Mouse (Mus musculus): ENCODE measurements around the gene Kif1bp. TPM values are rescaled to one million over a fixed set of nuclear protein-coding genes. Genes with fewer than 3 reads are reported as not detected.
A peak's percentile ranks its signal among the peaks of the same experiment; 100 is the strongest.

The Kif1bp gene
- polyA plus RNA-seq, 1 experiment from 2014 or later = 52.1 TPM

GRCm38 (mm10) chr10:62550787-62551300, 27.4 kb downstream of the Kif1bp start:
- Histone ChIP-seq H3K9ac (no peak overlapping the region), H3K4me1 (no peaks in the 10 kb centered on the region), H3K27ac (no peak overlapping the region), H3K4me2 (no peak overlapping the region), H3K9me3 (replicated peaks) (no peaks in the 10 kb centered on the region), H3K36me3 (ENCODE audit: poor library complexity, severe bottlenecking) (peaks cover 6% of the 10 kb centered on the region; the same call in 1 of the 2 replicates), H3K27me3 (no peaks in the 10 kb centered on the region), H3K4me3 (no peak overlapping the region)
- no peak for ATAC-seq
- WGBS = 92% methylated on average over 7 of the region's 7 CpGs

GRCm38 (mm10) chr10:62549523-62550166, 28.6 kb downstream of the Kif1bp start:
- Histone ChIP-seq H3K9me3 (replicated peaks) (no peaks in the 10 kb centered on the region), H3K4me3 (no peak overlapping the region), H3K27ac (no peak overlapping the region), H3K36me3 (ENCODE audit: poor library complexity, severe bottlenecking) (0 out of 2 replicates have a peak, but pooled peaks cover 4% of the 10 kb centered on the region), H3K4me2 (no peak overlapping the region), H3K27me3 (no peaks in the 10 kb centered on the region), H3K4me1 (no peaks in the 10 kb centered on the region), H3K9ac (no peak overlapping the region)
- WGBS = 41% methylated on average over 13 of the region's 16 CpGs
- ATAC-seq = 0 out of 2 replicates have a peak, but pooled peaks have one; percentile 8

- H3K4me2 ChIP-seq = no peak overlapping the region
- H3K27me3 ChIP-seq = no peaks in the 10 kb centered on the region
- H3K9me3 ChIP-seq (replicated peaks) = no peaks in the 10 kb centered on the region
- no peaks in the 10 kb centered on the region for H3K36me3 ChIP-seq (ENCODE audit: poor library complexity, severe bottlenecking)
- no peak overlapping the region for H3K27ac ChIP-seq
- H3K9ac ChIP-seq = no peak overlapping the region
- no peak for ATAC-seq
- no peaks in the 10 kb centered on the region for H3K4me1 ChIP-seq
- no peak overlapping the region for H3K4me3 ChIP-seq
- WGBS = 85% methylated on average over 10 of the region's 10 CpGs
These were observed 31.8 kb downstream of the Kif1bp start for GRCm38 (mm10) chr10:62546441-62546840.

GRCm38 (mm10) chr10:62545759-62546158, 32.5 kb downstream of the Kif1bp start:
- H3K4me3 ChIP-seq = no peak overlapping the region
- H3K27ac ChIP-seq = no peak overlapping the region
- H3K27me3 ChIP-seq = no peaks in the 10 kb centered on the region
- no peaks in the 10 kb centered on the region for H3K4me1 ChIP-seq
- no peak overlapping the region for H3K9ac ChIP-seq
- H3K4me2 ChIP-seq = no peak overlapping the region
- no peak for ATAC-seq
- H3K9me3 ChIP-seq (replicated peaks) = no peaks in the 10 kb centered on the region
- no peaks in the 10 kb centered on the region for H3K36me3 ChIP-seq (ENCODE audit: poor library complexity, severe bottlenecking)

- H3K9ac ChIP-seq = no peak overlapping the region
- WGBS = 92% methylated on average over 4 of the region's 4 CpGs
- H3K4me2 ChIP-seq = no peak overlapping the region
- no peak overlapping the region for H3K4me3 ChIP-seq
- no peak for ATAC-seq
- no peaks in the 10 kb centered on the region for H3K9me3 ChIP-seq (replicated peaks)
- H3K4me1 ChIP-seq = no peaks in the 10 kb centered on the region
- no peaks in the 10 kb centered on the region for H3K27me3 ChIP-seq
- H3K27ac ChIP-seq = no peak overlapping the region
- no peaks in the 10 kb centered on the region for H3K36me3 ChIP-seq (ENCODE audit: poor library complexity, severe bottlenecking)
These were observed 33.9 kb downstream of the Kif1bp start for GRCm38 (mm10) chr10:62544316-62544715.

GRCm38 (mm10) chr10:62543399-62543808, 34.9 kb downstream of the Kif1bp start:
- no peaks in the 10 kb centered on the region for H3K9me3 ChIP-seq (replicated peaks)

GRCm38 (mm10) chr10:62542928-62543327, 35.3 kb downstream of the Kif1bp start:
- no peak overlapping the region for H3K9ac ChIP-seq
- WGBS = 93% methylated on average over 8 of the region's 8 CpGs
- H3K4me3 ChIP-seq = no peak overlapping the region
- H3K4me1 ChIP-seq = no peaks in the 10 kb centered on the region
- no peak overlapping the region for H3K27ac ChIP-seq
- no peak for ATAC-seq
- H3K4me2 ChIP-seq = no peak overlapping the region
- no peaks in the 10 kb centered on the region for H3K27me3 ChIP-seq
- H3K36me3 ChIP-seq (ENCODE audit: poor library complexity, severe bottlenecking) = no peaks in the 10 kb centered on the region
- H3K9me3 ChIP-seq (replicated peaks) = no peaks in the 10 kb centered on the region

More at GRCm38 (mm10) chr10:62543399-62543808, 34.9 kb downstream of the Kif1bp start:
- H3K9ac ChIP-seq = no peak overlapping the region
- H3K4me3 ChIP-seq = no peak overlapping the region
- no peak overlapping the region for H3K27ac ChIP-seq
- no peak overlapping the region for H3K4me2 ChIP-seq
- no peak for ATAC-seq
- no peaks in the 10 kb centered on the region for H3K27me3 ChIP-seq
- no peaks in the 10 kb centered on the region for H3K4me1 ChIP-seq
- no peaks in the 10 kb centered on the region for H3K36me3 ChIP-seq (ENCODE audit: poor library complexity, severe bottlenecking)
- 89% methylated on average over 12 of the region's 12 CpGs for WGBS

- Histone ChIP-seq H3K4me1 (no peaks in the 10 kb centered on the region), H3K27me3 (no peaks in the 10 kb centered on the region), H3K27ac (no peak overlapping the region), H3K9me3 (replicated peaks) (no peaks in the 10 kb centered on the region), H3K9ac (no peak overlapping the region), H3K36me3 (ENCODE audit: poor library complexity, severe bottlenecking) (no peaks in the 10 kb centered on the region), H3K4me3 (no peak overlapping the region), H3K4me2 (no peak overlapping the region)
- 94% methylated on average over 11 of the region's 12 CpGs for WGBS
- no peak for ATAC-seq
These were observed 35.8 kb downstream of the Kif1bp start for GRCm38 (mm10) chr10:62542507-62542906.

- no peaks in the 10 kb centered on the region for H3K9me3 ChIP-seq (replicated peaks)
- 96% methylated on average over 12 of the region's 12 CpGs for WGBS
These were observed 36.8 kb downstream of the Kif1bp start for GRCm38 (mm10) chr10:62541499-62541898.

GRCm38 (mm10) chr10:62540800-62541199, 37.5 kb downstream of the Kif1bp start:
- H3K27me3 ChIP-seq = no peaks in the 10 kb centered on the region
- ATAC-seq = no peak
- no peak overlapping the region for H3K4me3 ChIP-seq
- 78% methylated on average over 3 of the region's 3 CpGs for WGBS
- H3K9ac ChIP-seq = no peak overlapping the region
- H3K4me2 ChIP-seq = no peak overlapping the region
- no peaks in the 10 kb centered on the region for H3K36me3 ChIP-seq (ENCODE audit: poor library complexity, severe bottlenecking)
- H3K4me1 ChIP-seq = no peaks in the 10 kb centered on the region
- H3K9me3 ChIP-seq (replicated peaks) = no peaks in the 10 kb centered on the region
- H3K27ac ChIP-seq = no peak overlapping the region

More at GRCm38 (mm10) chr10:62541499-62541898, 36.8 kb downstream of the Kif1bp start:
- Histone ChIP-seq H3K27ac (no peak overlapping the region), H3K4me1 (no peaks in the 10 kb centered on the region), H3K4me2 (no peak overlapping the region), H3K36me3 (ENCODE audit: poor library complexity, severe bottlenecking) (no peaks in the 10 kb centered on the region), H3K9ac (no peak overlapping the region), H3K27me3 (no peaks in the 10 kb centered on the region), H3K4me3 (no peak overlapping the region)
- no peak for ATAC-seq

GRCm38 (mm10) chr10:62534509-62534908, 43.7 kb downstream of the Kif1bp start:
- Histone ChIP-seq H3K4me2 (no peak overlapping the region), H3K9ac (no peak overlapping the region), H3K36me3 (ENCODE audit: poor library complexity, severe bottlenecking) (no peaks in the 10 kb centered on the region), H3K9me3 (replicated peaks) (no peaks in the 10 kb centered on the region), H3K27me3 (no peaks in the 10 kb centered on the region), H3K4me1 (no peaks in the 10 kb centered on the region), H3K27ac (no peak overlapping the region), H3K4me3 (no peak overlapping the region)
- no peak for ATAC-seq
- WGBS = 87% methylated on average over 7 of the region's 7 CpGs

- H3K4me1 ChIP-seq = no peaks in the 10 kb centered on the region
- ATAC-seq = no peak
- H3K4me2 ChIP-seq = no peak overlapping the region
- H3K27me3 ChIP-seq = no peaks in the 10 kb centered on the region
- WGBS = 33% methylated on average over 2 of the region's 2 CpGs
- no peak overlapping the region for H3K9ac ChIP-seq
- no peak overlapping the region for H3K4me3 ChIP-seq
- H3K27ac ChIP-seq = no peak overlapping the region
- no peaks in the 10 kb centered on the region for H3K36me3 ChIP-seq (ENCODE audit: poor library complexity, severe bottlenecking)
- no peaks in the 10 kb centered on the region for H3K9me3 ChIP-seq (replicated peaks)
These were observed 45.4 kb downstream of the Kif1bp start for GRCm38 (mm10) chr10:62532832-62533231.

GRCm38 (mm10) chr10:62530183-62530582, 48.1 kb downstream of the Kif1bp start:
- no peak for ATAC-seq
- Histone ChIP-seq H3K9me3 (replicated peaks) (no peaks in the 10 kb centered on the region), H3K4me2 (no peak overlapping the region), H3K9ac (no peak overlapping the region), H3K27me3 (no peaks in the 10 kb centered on the region), H3K27ac (no peak overlapping the region), H3K4me3 (no peak overlapping the region), H3K4me1 (no peaks in the 10 kb centered on the region), H3K36me3 (ENCODE audit: poor library complexity, severe bottlenecking) (no peaks in the 10 kb centered on the region)
- WGBS = 87% methylated on average over 9 of the region's 9 CpGs

Measured in forebrain, embryonic 13.5 days (tissue).